Mouse (Mus musculus) natural killer cell, adult 2 months (primary cell): ENCODE results near the gene Chd4.
A peak's percentile ranks its signal among the peaks of the same experiment; 100 is the strongest.
"Not testable (repeated sequence)": the region's sequence is repeated elsewhere in the genome, so short reads cannot be mapped to it uniquely, and the experiment has no call there.

Experiments used
- DNase-seq, 2 experiments: peaks; one replicate each; pipeline ENCODE4 v3.0.0; 2022; ENCODE audit warnings: low spot score in 2 of 2

The Chd4 gene

GRCm38 (mm10) chr6:125160558-125160853 is 64.7 kb downstream of the Chd4 start:
- DNase-seq, result no peak

- DNase-seq, result no peak
These were observed 65.3 kb downstream of the Chd4 start for GRCm38 (mm10) chr6:125160854-125161760.

- peak; percentile 68 to 82 for DNase-seq
These were observed 66.2 kb downstream of the Chd4 start for GRCm38 (mm10) chr6:125161971-125162370.

- DNase-seq, result not testable (repeated sequence)
These were observed 67.0 kb downstream of the Chd4 start for GRCm38 (mm10) chr6:125162615-125163305.

GRCm38 (mm10) chr6:125163801-125164657 is 68.2 kb downstream of the Chd4 start:
- DNase-seq, result no peak

GRCm38 (mm10) chr6:125164672-125165327 is 69.0 kb downstream of the Chd4 start:
- peak; percentile 30 to 51 for DNase-seq

- DNase-seq, result peak; percentile 94 to 95
These were observed 69.6 kb downstream of the Chd4 start for GRCm38 (mm10) chr6:125165328-125165891.

- DNase-seq, result no peak
These were observed 70.4 kb downstream of the Chd4 start, which contains the start of gene Gapdh for GRCm38 (mm10) chr6:125166051-125166751. Gapdh (minus strand) TSS chr6:125166467.

GRCm38 (mm10) chr6:125166861-125167650 is 71.3 kb downstream of the Chd4 start:
- DNase-seq, result no peak

- no peak for DNase-seq
These were observed 72.3 kb downstream of the Chd4 start for GRCm38 (mm10) chr6:125168086-125168485.

GRCm38 (mm10) chr6:125170194-125170593 is 74.4 kb downstream of the Chd4 start:
- DNase-seq, result no peak

GRCm38 (mm10) chr6:125172474-125172873 is 76.7 kb downstream of the Chd4 start:
- DNase-seq, result no peak

GRCm38 (mm10) chr6:125173256-125173655 is 77.5 kb downstream of the Chd4 start:
- no peak for DNase-seq

- DNase-seq, result no peak
These were observed 79.7 kb downstream of the Chd4 start for GRCm38 (mm10) chr6:125175469-125175868.

GRCm38 (mm10) chr6:125179601-125180000 is 83.8 kb downstream of the Chd4 start:
- no peak for DNase-seq
